In the genomic region with DNA sequence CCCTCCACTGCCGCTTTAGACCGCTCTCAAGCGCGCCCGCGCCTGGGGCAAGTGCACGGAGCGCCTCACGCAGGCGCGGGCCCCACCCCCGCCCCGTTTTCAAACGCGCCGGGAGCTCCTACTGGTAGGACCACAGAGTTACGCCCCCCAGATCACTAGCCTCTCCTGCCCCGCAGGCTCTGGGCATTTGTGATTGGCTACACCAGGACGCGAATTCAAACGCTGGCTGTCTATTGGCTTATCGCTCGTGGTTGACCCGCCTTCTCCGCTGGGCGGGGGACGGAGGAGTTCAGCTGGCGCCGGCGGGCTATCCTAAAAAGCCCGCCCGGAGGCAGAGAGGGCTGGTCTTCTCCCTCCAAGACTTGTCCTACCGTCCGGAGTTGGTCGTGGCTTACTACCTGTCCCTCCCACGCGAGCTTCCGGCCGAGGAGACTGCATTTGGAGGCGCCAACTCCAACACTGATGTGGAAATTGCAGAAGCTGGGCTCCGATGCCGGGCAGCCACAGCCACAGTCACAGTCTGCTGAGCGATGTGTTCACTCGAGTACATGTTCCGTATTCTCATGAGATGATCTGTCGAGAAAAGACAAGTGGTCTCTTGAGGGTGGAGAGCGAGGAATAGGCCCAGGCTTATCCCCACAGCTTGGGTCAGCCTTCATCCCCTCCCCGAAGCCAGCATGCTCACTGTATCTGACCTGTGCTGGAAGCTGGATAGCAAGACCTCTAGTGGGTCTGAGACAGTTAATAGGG, we compare ENCODE assay signal across 8 mouse cellular contexts. TPM values are rescaled to one million over a fixed set of nuclear protein-coding genes. Genes with fewer than 3 reads are reported as not detected.
DNase-seq lines count a peak whose midpoint lies in the region; ATAC-seq and TF ChIP-seq lines count a peak whose summit lies in the region.

A gene (minus strand): TSS at position 165 of the 750 bp plus-strand sequence.

- under 1% methylated on average over 48 of the region's 48 CpGs for WGBS in heart, embryonic 12.5 days
- WGBS in kidney, postnatal 0 days = under 1% methylated on average over 48 of the region's 48 CpGs
- under 1% methylated on average over 48 of the region's 48 CpGs for WGBS in liver, embryonic 11.5 days
- under 1% methylated on average over 48 of the region's 48 CpGs for WGBS in stomach, embryonic 14.5 days

- peak within 1 kb of the TSS; percentile 82 for H3K27ac ChIP-seq in heart, embryonic 12.5 days (ENCODE audit: poor library complexity, severe bottlenecking)
- H3K27ac ChIP-seq in kidney, postnatal 0 days = peak within 1 kb of the TSS; percentile 20; the same call in 1 of the 2 replicates
- peak within 1 kb of the TSS; percentile 89 for H3K27ac ChIP-seq in liver, embryonic 11.5 days (ENCODE audit: low read depth, low read length)
- H3K27ac ChIP-seq in stomach, embryonic 14.5 days (ENCODE audit: low read length) = peak within 1 kb of the TSS; percentile 71

- DNase-seq in CD4-positive helper T cell, adult 2 months (ENCODE audit: low read depth, low spot score) = peak; percentile 98
- peak; percentile 94 for DNase-seq in brain, embryonic 18.5 days (ENCODE audit: low read depth, low spot score)
- peak; percentile 100 for DNase-seq in kidney, postnatal 0 days (ENCODE audit: low spot score)
- DNase-seq in liver, embryonic 11.5 days (ENCODE audit: low spot score) = peak; percentile 95
- peak; percentile 97 for DNase-seq in naive thymus-derived CD4-positive, alpha-beta T cell, adult 2 months (ENCODE audit: low read depth)

- H3K4me1 ChIP-seq in heart, embryonic 12.5 days (replicated peaks) = peaks cover 17% of the 10 kb centered on the region
- H3K4me1 ChIP-seq in kidney, postnatal 0 days (replicated peaks; ENCODE audit: insufficient read depth, low read length) = no peaks in the 10 kb centered on the region; the same call in 1 of the 2 replicates
- peaks cover 12% of the 10 kb centered on the region for H3K4me1 ChIP-seq in liver, embryonic 11.5 days (replicated peaks; ENCODE audit: control insufficient read depth, insufficient read depth, low read length)
- peaks cover 10% of the 10 kb centered on the region for H3K4me1 ChIP-seq in stomach, embryonic 14.5 days (ENCODE audit: control insufficient read depth, insufficient read depth, low read length)

- H3K9ac ChIP-seq in heart, embryonic 12.5 days = peak within 1 kb of the TSS; percentile 85
- peak within 1 kb of the TSS; percentile 71 for H3K9ac ChIP-seq in kidney, postnatal 0 days (ENCODE audit: low read depth, low read length)
- peak within 1 kb of the TSS; percentile 91 for H3K9ac ChIP-seq in liver, embryonic 11.5 days (ENCODE audit: low read depth, low read length)
- H3K9ac ChIP-seq in stomach, embryonic 14.5 days (replicated peaks; ENCODE audit: low read depth, low read length) = peak within 1 kb of the TSS; percentile 83

- peak; percentile 95 for ATAC-seq in erythroid progenitor cell, adult 5-6 weeks (replicated peaks; ENCODE audit: low FRiP score, poor library complexity, severe bottlenecking)
- peak; percentile 100 for ATAC-seq in heart, embryonic 12.5 days (ENCODE audit: insufficient number of reproducible peaks, low FRiP score)
- peak; percentile 100 for ATAC-seq in kidney, postnatal 0 days (replicated peaks; ENCODE audit: low FRiP score, low read depth)
- ATAC-seq in liver, embryonic 11.5 days (replicated peaks; ENCODE audit: low FRiP score) = peak; percentile 100
- peak; percentile 100 for ATAC-seq in stomach, embryonic 14.5 days (ENCODE audit: insufficient number of reproducible peaks, insufficient read depth, low FRiP score, low read depth)

- H3K9me3 ChIP-seq in heart, embryonic 12.5 days (replicated peaks) = no peaks in the 10 kb centered on the region
- no peaks in the 10 kb centered on the region for H3K9me3 ChIP-seq in kidney, postnatal 0 days (replicated peaks; ENCODE audit: low read length)
- no peaks in the 10 kb centered on the region; the same call in 1 of the 2 replicates for H3K9me3 ChIP-seq in liver, embryonic 11.5 days (ENCODE audit: control insufficient read depth, low read length)
- no peaks in the 10 kb centered on the region for H3K9me3 ChIP-seq in stomach, embryonic 14.5 days (ENCODE audit: control insufficient read depth, low read depth, low read length)

- H3K4me3 ChIP-seq in heart, embryonic 12.5 days = peak within 1 kb of the TSS; percentile 87
- H3K4me3 ChIP-seq in kidney, postnatal 0 days (replicated peaks; ENCODE audit: low read depth, low read length) = peak within 1 kb of the TSS; percentile 57
- H3K4me3 ChIP-seq in liver, embryonic 11.5 days (ENCODE audit: low read depth, low read length) = peak within 1 kb of the TSS; percentile 79
- H3K4me3 ChIP-seq in stomach, embryonic 14.5 days (ENCODE audit: low read depth, low read length) = peak within 1 kb of the TSS; percentile 75

- TF ChIP-seq CTCF in kidney, postnatal 0 days (IDR thresholded peaks at IDR 0.05; ENCODE audit: low read depth) = peak; percentile 52

- H3K4me2 ChIP-seq in heart, embryonic 12.5 days = peak within 1 kb of the TSS; percentile 74
- peak within 1 kb of the TSS; percentile 82 for H3K4me2 ChIP-seq in kidney, postnatal 0 days (ENCODE audit: low read length)
- H3K4me2 ChIP-seq in liver, embryonic 11.5 days = peak within 1 kb of the TSS; percentile 99
- H3K4me2 ChIP-seq in stomach, embryonic 14.5 days (replicated peaks; ENCODE audit: low read depth, low read length) = peak within 1 kb of the TSS; percentile 56

- H3K36me3 ChIP-seq in heart, embryonic 12.5 days = peaks cover 22% of the 10 kb centered on the region
- H3K36me3 ChIP-seq in kidney, postnatal 0 days (ENCODE audit: insufficient read depth, low read length) = peaks cover 2% of the 10 kb centered on the region; the same call in 1 of the 2 replicates
- peaks cover 22% of the 10 kb centered on the region for H3K36me3 ChIP-seq in liver, embryonic 11.5 days (ENCODE audit: control insufficient read depth, insufficient read depth, low read length)
- peaks cover 13% of the 10 kb centered on the region for H3K36me3 ChIP-seq in stomach, embryonic 14.5 days (ENCODE audit: control insufficient read depth, insufficient read depth, low read length)

- no peaks in the 10 kb centered on the region for H3K27me3 ChIP-seq in heart, embryonic 12.5 days (replicated peaks)
- no peaks in the 10 kb centered on the region for H3K27me3 ChIP-seq in kidney, postnatal 0 days (ENCODE audit: insufficient read depth, low read length)
- H3K27me3 ChIP-seq in liver, embryonic 11.5 days (replicated peaks; ENCODE audit: control insufficient read depth, insufficient read depth, low read length) = no peaks in the 10 kb centered on the region
- no peaks in the 10 kb centered on the region for H3K27me3 ChIP-seq in stomach, embryonic 14.5 days (ENCODE audit: control insufficient read depth, insufficient read depth, low read length)

RNA-seq across cellular contexts. Expression of the gene that starts here (rescaled TPM):
- total RNA-seq in erythroid progenitor cell, adult 5-6 weeks (2015; ENCODE audit: low replicate concordance) = 217 and 252 TPM in 2 replicates
- 391 and 426 TPM in 2 replicates for total RNA-seq in erythroid progenitor cell, adult 5-6 weeks (2017; ENCODE audit: low replicate concordance)
- polyA plus RNA-seq in heart, embryonic 12.5 days (2016; fragmentation: Nextera tagmentation; extraction: Ambion mirVana) = 49.4 and 55.8 TPM in 2 replicates
- polyA plus RNA-seq in kidney, postnatal 0 days (2015; fragmentation: Nextera tagmentation; extraction: Ambion mirVana) = 18.3 and 23.2 TPM in 2 replicates
- polyA plus RNA-seq in liver, embryonic 11.5 days (2014; fragmentation: Nextera tagmentation; extraction: Ambion mirVana) = 95.6 and 107 TPM in 2 replicates
- 57.6 and 67.1 TPM in 2 replicates for polyA plus RNA-seq in stomach, embryonic 14.5 days (2014; fragmentation: Nextera tagmentation; extraction: Ambion mirVana)

Comparison
In these comparisons a context has a peak if more than half of its experiments do, and no peak if none do; other contexts are left out.
1. Peak in every context shown above with its lines: DNase-seq, ATAC-seq, H3K4me3 ChIP-seq and H3K27ac ChIP-seq.
2. H3K27ac ChIP-seq: peak in every context shown above with its lines; median percentile 89 in liver, embryonic 11.5 days; 82 in heart, embryonic 12.5 days; 71 in stomach, embryonic 14.5 days; 20 in kidney, postnatal 0 days.